Mouse (Mus musculus) liver, adult 2 months (tissue): ENCODE data around the gene Smc6. TPM values are rescaled to one million over a fixed set of nuclear protein-coding genes. Genes with fewer than 3 reads are reported as not detected.

Experiments
- DNase-seq: peaks from one replicate; pipeline ENCODE4 v3.0.0-alpha.2; 2011; ENCODE audit warnings: low read depth, low spot score; ENCODE audit errors: extremely low read depth
- H3K27ac ChIP-seq: fragments of 200-500 bp; replicated peaks from 2 replicates; pipeline ENCODE4 v1.5.1; 2012; ENCODE audit warnings: low read depth, mild to moderate bottlenecking, control low read depth, inconsistent platforms, low read length; ENCODE audit not compliant: insufficient read depth
- H3K27me3 ChIP-seq: fragments of 200-500 bp; 2 replicates; pipeline ENCODE4 v1.6.1; 2012; ENCODE audit warnings: mild to moderate bottlenecking, moderate library complexity, low read length, inconsistent platforms; ENCODE audit not compliant: control insufficient read depth, insufficient read depth
- H3K36me3 ChIP-seq: fragments of 200-500 bp; 2 replicates; pipeline ENCODE4 v1.6.1; 2012; ENCODE audit warnings: low read length, inconsistent platforms; ENCODE audit not compliant: control insufficient read depth, insufficient read depth
- H3K4me1 ChIP-seq: fragments of 200-500 bp; 2 replicates; pipeline ENCODE4 v1.6.1; 2011; ENCODE audit warnings: low read length; ENCODE audit not compliant: control insufficient read depth, insufficient read depth
- H3K4me3 ChIP-seq: fragments of 200-500 bp; 2 replicates; pipeline ENCODE4 v1.5.1; 2011; ENCODE audit warnings: low read depth, mild to moderate bottlenecking, control low read depth, low read length, moderate library complexity; ENCODE audit not compliant: insufficient read depth
- H3K79me2 ChIP-seq: fragments of 200-500 bp; 2 replicates; pipeline ENCODE4 v1.6.1; 2012; ENCODE audit warnings: inconsistent platforms, mild to moderate bottlenecking, low read length, moderate library complexity; ENCODE audit not compliant: control insufficient read depth, insufficient read depth
- H3K9ac ChIP-seq: fragments of 200-500 bp; 2 replicates; pipeline ENCODE4 v1.6.1; 2012; ENCODE audit warnings: low read depth, mild to moderate bottlenecking, control low read depth, inconsistent platforms, low read length
- CTCF ChIP-seq: fragments of 200-500 bp; IDR thresholded peaks from 2 replicates; pipeline ENCODE4 v1.5.1; 2011; ENCODE audit warnings: low read depth, low read length, control low read depth
- POLR2A ChIP-seq: fragments of 200-500 bp; IDR thresholded peaks from 2 replicates; pipeline ENCODE4 v1.6.1; 2011; ENCODE audit warnings: low read length, control low read depth; ENCODE audit not compliant: insufficient read depth; ENCODE audit errors: extremely low read depth
- WGBS: fragments of 180-500 bp; shearing (Covaris S2); methylation state at CpG from one replicate; pipeline ENCODE4 v1.1.7; 2018; 5-methylcytosine and 5-hydroxymethylcytosine counted together
- polyA plus RNA-seq: library from polyadenylated mRNA; depleted of rRNA; stranded (reverse); fragments of >200 nt; gene quantifications from 2 replicates; pipeline ENCODE4 v1.2.3, GENCODE M21; 2012; rRNA removed
- total RNA-seq: library from RNA; depleted of rRNA; stranded (reverse); fragments of >200 nt; gene quantifications from 2 replicates; pipeline ENCODE4 v1.2.3, GENCODE M21; 2014; rRNA removed

The Smc6 gene
- total and polyA plus RNA-seq, 2 experiments = 2.1 to 22.7 TPM

- TF ChIP-seq POLR2A (no peak), CTCF (no peak)
- DNase-seq = no peak
These were observed 84.2 kb downstream of the Smc6 start for GRCm38 (mm10) chr12:11349870-11350269.

GRCm38 (mm10) chr12:11350895-11351294 lies 85.2 kb downstream of the Smc6 start:
- no peaks in the 10 kb centered on the region for H3K27me3 ChIP-seq

More at GRCm38 (mm10) chr12:11349870-11350269, 84.2 kb downstream of the Smc6 start:
- Histone ChIP-seq H3K36me3 (no peaks in the 10 kb centered on the region), H3K27ac (no peak overlapping the region), H3K79me2 (no peaks in the 10 kb centered on the region), H3K4me3 (no peak overlapping the region), H3K4me1 (no peaks in the 10 kb centered on the region), H3K9ac (no peak overlapping the region), H3K27me3 (no peaks in the 10 kb centered on the region)
- WGBS = 41% methylated on average over 5 of the region's 5 CpGs

GRCm38 (mm10) chr12:11362435-11362834 lies 96.7 kb downstream of the Smc6 start:
- Histone ChIP-seq H3K27ac (no peak overlapping the region), H3K36me3 (no peaks in the 10 kb centered on the region), H3K79me2 (no peaks in the 10 kb centered on the region), H3K4me3 (no peak overlapping the region), H3K4me1 (no peaks in the 10 kb centered on the region), H3K9ac (no peak overlapping the region), H3K27me3 (no peaks in the 10 kb centered on the region)
- no peak for DNase-seq
- TF ChIP-seq CTCF (no peak), POLR2A (no peak)
- 89% methylated on average over 6 of the region's 6 CpGs for WGBS

More at GRCm38 (mm10) chr12:11350895-11351294, 85.2 kb downstream of the Smc6 start:
- TF ChIP-seq CTCF = peak; percentile 72
- TF ChIP-seq POLR2A = no peak
- Histone ChIP-seq H3K79me2 (no peaks in the 10 kb centered on the region), H3K27ac (no peak overlapping the region), H3K9ac (no peak overlapping the region), H3K4me1 (no peaks in the 10 kb centered on the region), H3K36me3 (no peaks in the 10 kb centered on the region), H3K4me3 (no peak overlapping the region)
- DNase-seq = peak; percentile 44
- 30% methylated on average over 5 of the region's 5 CpGs for WGBS

- Histone ChIP-seq H3K79me2 (no peaks in the 10 kb centered on the region), H3K4me3 (no peak overlapping the region), H3K4me1 (no peaks in the 10 kb centered on the region), H3K9ac (no peak overlapping the region), H3K27ac (no peak overlapping the region), H3K27me3 (no peaks in the 10 kb centered on the region), H3K36me3 (no peaks in the 10 kb centered on the region)
- TF ChIP-seq POLR2A = no peak
- no peak for TF ChIP-seq CTCF
- DNase-seq = no peak
- WGBS = 67% methylated on average over 6 of the region's 6 CpGs
These were observed 99.2 kb downstream of the Smc6 start for GRCm38 (mm10) chr12:11364870-11365269.

GRCm38 (mm10) chr12:11367099-11367765 lies 101.5 kb downstream of the Smc6 start:
- WGBS = 63% methylated on average over 3 of the region's 3 CpGs

More at GRCm38 (mm10) chr12:11367099-11367765, 101.5 kb downstream of the Smc6 start:
- Histone ChIP-seq H3K79me2 (no peaks in the 10 kb centered on the region), H3K9ac (no peak overlapping the region), H3K27ac (no peak overlapping the region), H3K4me1 (no peaks in the 10 kb centered on the region), H3K4me3 (no peak overlapping the region), H3K36me3 (no peaks in the 10 kb centered on the region), H3K27me3 (no peaks in the 10 kb centered on the region)
- TF ChIP-seq CTCF (no peak), POLR2A (no peak)
- no peak for DNase-seq

Other genes starting within 250 kb of the Smc6 start
- gene Kcns3, start 114.8 kb upstream of the Smc6 start, total RNA-seq = 0.18 TPM in 1 of 2 replicates, not detected in the other
- gene Kcns3, start 114.8 kb upstream of the Smc6 start, polyA plus RNA-seq = 0.05 and 0.10 TPM in 2 replicates
- gene Msgn1, start 56.9 kb upstream of the Smc6 start, total RNA-seq = not detected in 2 replicates
- not detected in 2 replicates for gene Msgn1, start 56.9 kb upstream of the Smc6 start, polyA plus RNA-seq
- 0.74 TPM in 2 replicates for gene Gen1, start 85 bp upstream of the Smc6 start, total RNA-seq
- 0.05 and 0.14 TPM in 2 replicates for gene Gen1, start 85 bp upstream of the Smc6 start, polyA plus RNA-seq
- gene Vsnl1, start 170.7 kb downstream of the Smc6 start, total RNA-seq = 0.20 TPM in 1 of 2 replicates, not detected in the other
- gene Vsnl1, start 170.7 kb downstream of the Smc6 start, polyA plus RNA-seq = not detected in 2 replicates
- not detected in 2 replicates for gene Rad51ap2, start 190.2 kb downstream of the Smc6 start, total RNA-seq
- gene Rad51ap2, start 190.2 kb downstream of the Smc6 start, polyA plus RNA-seq = not detected in 2 replicates